In genomic region chr11:83057863-83058262, GRCm38 (mm10) we compare ENCODE assay signal across 9 mouse cellular contexts. TPM values are rescaled to one million over a fixed set of nuclear protein-coding genes. Genes with fewer than 3 reads are reported as not detected.
DNase-seq lines count a peak whose midpoint lies in the region; ATAC-seq and TF ChIP-seq lines count a peak whose summit lies in the region.
"Had no signal": no experiment of that assay in that cellular context is flagged by ENCODE, and none has a peak within 500 bp of the region (broad histone marks: within the 10 kb centered on the region; RNA-seq: fewer than 3 reads in every experiment).

No protein-coding gene starts in this region.

- H3K9ac ChIP-seq in forebrain, embryonic 11.5 days (ENCODE audit: low read length), result no peak overlapping the region
- no peak overlapping the region for H3K9ac ChIP-seq in forebrain, embryonic 15.5 days (replicated peaks)
- H3K9ac ChIP-seq in neural tube, embryonic 15.5 days (replicated peaks), result no peak overlapping the region
- H3K9ac ChIP-seq in heart, adult 2 months (ENCODE audit: low read depth, low read length), result no peak overlapping the region
- H3K9ac ChIP-seq in lung, postnatal 0 days (replicated peaks; ENCODE audit: low read depth), result no peak overlapping the region

- peak; percentile 74 for DNase-seq in forebrain, embryonic 11.5 days (ENCODE audit: low spot score)
- peak; percentile 56 for DNase-seq in neural tube, embryonic 10.5 days (ENCODE audit: extremely low spot score, low spot score)
- peak; percentile 12 to 16 for DNase-seq in cerebellum, adult 2 months
- peak; percentile 68 to 76 for DNase-seq in heart, adult 2 months
- DNase-seq in lung, postnatal 0 days (ENCODE audit: low spot score), result peak; percentile 71
- peak; percentile 57 to 77 for DNase-seq in spleen, adult 18-20 months

- TF ChIP-seq CTCF in cerebellum, adult 2 months (IDR thresholded peaks at IDR 0.05; ENCODE audit: borderline replicate concordance, insufficient read depth, low read depth, low read length), result peak; percentile 70
- TF ChIP-seq CTCF in heart, adult 2 months (IDR thresholded peaks at IDR 0.05), result peak; percentile 98
- peak; percentile 84 for TF ChIP-seq CTCF in lung, postnatal 0 days (IDR thresholded peaks at IDR 0.05)

- no peak overlapping the region for H3K4me3 ChIP-seq in forebrain, embryonic 11.5 days (ENCODE audit: low read depth, low read length)
- no peak overlapping the region for H3K4me3 ChIP-seq in forebrain, embryonic 15.5 days
- H3K4me3 ChIP-seq in neural tube, embryonic 15.5 days (replicated peaks), result no peak overlapping the region
- no peak overlapping the region for H3K4me3 ChIP-seq in cerebellum, adult 2 months (replicated peaks; ENCODE audit: insufficient read depth, low read depth, low read length)
- H3K4me3 ChIP-seq in heart, adult 2 months, result no peak overlapping the region
- no peak overlapping the region for H3K4me3 ChIP-seq in lung, postnatal 0 days (ENCODE audit: low read depth, low read length)
- H3K4me3 ChIP-seq: myocyte had no signal

- no peak overlapping the region for H3K4me2 ChIP-seq in forebrain, embryonic 11.5 days (ENCODE audit: low read depth, low read length, severe bottlenecking)
- no peak overlapping the region for H3K4me2 ChIP-seq in forebrain, embryonic 15.5 days (replicated peaks)
- H3K4me2 ChIP-seq in neural tube, embryonic 15.5 days, result no peak overlapping the region
- H3K4me2 ChIP-seq in lung, postnatal 0 days (replicated peaks; ENCODE audit: low read depth, low read length), result no peak overlapping the region

- no peaks in the 10 kb centered on the region for H3K4me1 ChIP-seq in forebrain, embryonic 11.5 days (replicated peaks; ENCODE audit: control insufficient read depth, insufficient read depth, low read length)
- H3K4me1 ChIP-seq in forebrain, embryonic 15.5 days, result no peaks in the 10 kb centered on the region
- no peaks in the 10 kb centered on the region for H3K4me1 ChIP-seq in neural tube, embryonic 15.5 days
- no peaks in the 10 kb centered on the region for H3K4me1 ChIP-seq in cerebellum, adult 2 months (ENCODE audit: control insufficient read depth, insufficient read depth, low read length)
- no peaks in the 10 kb centered on the region; the same call in 1 of the 2 replicates for H3K4me1 ChIP-seq in heart, adult 2 months (ENCODE audit: control insufficient read depth, insufficient read depth, low read length)
- no peaks in the 10 kb centered on the region for H3K4me1 ChIP-seq in lung, postnatal 0 days (ENCODE audit: insufficient read depth, low read depth, low read length)

- intact Hi-C loops in heart, adult 2 months (cut with DNase I), result loop anchor here (5.0 kb wide), 1 partner anchor 364 kb away; no protein-coding TSS in a partner anchor

- no peaks in the 10 kb centered on the region for H3K27me3 ChIP-seq in forebrain, embryonic 11.5 days (ENCODE audit: control insufficient read depth, insufficient read depth, low read length)
- no peaks in the 10 kb centered on the region for H3K27me3 ChIP-seq in forebrain, embryonic 15.5 days
- H3K27me3 ChIP-seq in neural tube, embryonic 15.5 days (replicated peaks), result no peaks in the 10 kb centered on the region
- no peaks in the 10 kb centered on the region for H3K27me3 ChIP-seq in cerebellum, adult 2 months (ENCODE audit: control insufficient read depth, insufficient read depth, low read length)
- H3K27me3 ChIP-seq in heart, adult 2 months (ENCODE audit: control insufficient read depth, insufficient read depth, low read length), result no peaks in the 10 kb centered on the region
- no peaks in the 10 kb centered on the region for H3K27me3 ChIP-seq in lung, postnatal 0 days (replicated peaks; ENCODE audit: insufficient read depth, low read length)

- TF ChIP-seq POLR2A in cerebellum, adult 2 months (IDR thresholded peaks at IDR 0.05; ENCODE audit: borderline replicate concordance, insufficient read depth, low read length), result no peak
- no peak for TF ChIP-seq POLR2A in heart, adult 2 months (IDR thresholded peaks at IDR 0.05; ENCODE audit: insufficient read depth, low read depth, low read length)

- ATAC-seq in forebrain, embryonic 11.5 days (replicated peaks; ENCODE audit: low FRiP score), result no peak; the same call in 1 of the 2 replicates
- ATAC-seq in forebrain, embryonic 15.5 days (replicated peaks), result no peak
- ATAC-seq in neural tube, embryonic 15.5 days (ENCODE audit: low FRiP score), result no peak
- no peak; the same call in 1 of the 2 replicates for ATAC-seq in lung, postnatal 0 days

- no peaks in the 10 kb centered on the region for H3K79me2 ChIP-seq in heart, adult 2 months (replicated peaks; ENCODE audit: control insufficient read depth, insufficient read depth, low read length)

- H3K9me3 ChIP-seq in forebrain, embryonic 11.5 days (ENCODE audit: control insufficient read depth, low read length), result no peaks in the 10 kb centered on the region
- H3K9me3 ChIP-seq in forebrain, embryonic 15.5 days, result no peaks in the 10 kb centered on the region
- H3K9me3 ChIP-seq in neural tube, embryonic 15.5 days (replicated peaks), result no peaks in the 10 kb centered on the region
- H3K9me3 ChIP-seq in lung, postnatal 0 days (ENCODE audit: low read length), result no peaks in the 10 kb centered on the region

- TF ChIP-seq EP300 in heart, adult 2 months (IDR thresholded peaks at IDR 0.05; ENCODE audit: insufficient read depth, low read depth, low read length), result peak; percentile 89
- TF ChIP-seq EP300 in lung, postnatal 0 days (IDR thresholded peaks at IDR 0.05), result no peak

- no peaks in the 10 kb centered on the region for H3K36me3 ChIP-seq in forebrain, embryonic 11.5 days (ENCODE audit: control insufficient read depth, insufficient read depth, low read length)
- H3K36me3 ChIP-seq in forebrain, embryonic 15.5 days, result no peaks in the 10 kb centered on the region
- no peaks in the 10 kb centered on the region for H3K36me3 ChIP-seq in neural tube, embryonic 15.5 days
- no peaks in the 10 kb centered on the region for H3K36me3 ChIP-seq in heart, adult 2 months (ENCODE audit: control insufficient read depth, insufficient read depth, low read length)
- H3K36me3 ChIP-seq in lung, postnatal 0 days (ENCODE audit: insufficient read depth, low read length), result no peaks in the 10 kb centered on the region

- H3K27ac ChIP-seq in forebrain, embryonic 11.5 days (ENCODE audit: low read depth, low read length), result no peak overlapping the region
- no peak overlapping the region for H3K27ac ChIP-seq in forebrain, embryonic 15.5 days (replicated peaks)
- H3K27ac ChIP-seq in neural tube, embryonic 15.5 days (replicated peaks), result no peak overlapping the region
- no peak overlapping the region for H3K27ac ChIP-seq in cerebellum, adult 2 months (ENCODE audit: insufficient read depth, low read length)
- H3K27ac ChIP-seq in heart, adult 2 months, result no peak overlapping the region
- no peak overlapping the region for H3K27ac ChIP-seq in lung, postnatal 0 days (ENCODE audit: low read length)

- 4% methylated on average over 5 of the region's 5 CpGs for WGBS in forebrain, embryonic 11.5 days
- 4% methylated on average over 5 of the region's 5 CpGs for WGBS in forebrain, embryonic 15.5 days
- WGBS in neural tube, embryonic 15.5 days, result 5% methylated on average over 5 of the region's 5 CpGs
- 3% methylated on average over 5 of the region's 5 CpGs for WGBS in cerebellum, adult 2 months
- 1% methylated on average over 5 of the region's 5 CpGs for WGBS in heart, adult 2 months
- WGBS in lung, postnatal 0 days, result 3% methylated on average over 5 of the region's 5 CpGs

RNA-seq across cellular contexts. Expression of gene Slfn2, which starts 7.0 kb away (rescaled TPM):
- polyA plus RNA-seq in forebrain, embryonic 11.5 days (2014; fragmentation: Nextera tagmentation; extraction: Ambion mirVana), result 0.89 and 1.6 TPM in 2 replicates
- polyA plus RNA-seq in forebrain, embryonic 15.5 days (2015; fragmentation: Nextera tagmentation; extraction: Ambion mirVana), result 0.83 TPM in 2 replicates
- 2.0 and 7.0 TPM in 2 replicates for polyA plus RNA-seq in neural tube, embryonic 15.5 days (2015; fragmentation: Nextera tagmentation; extraction: Ambion mirVana)
- 0.90 and 1.1 TPM in 2 replicates for polyA plus RNA-seq in cerebellum, adult 2 months (2012; rRNA removed)
- 1 to 10 TPM; 3.4 to 4.3 TPM for total RNA-seq in heart, adult 2 months (2021)
- polyA plus RNA-seq in heart, adult 2 months (2012; rRNA removed), result 3.8 and 4.8 TPM in 2 replicates
- 19.0 and 21.5 TPM in 2 replicates for polyA plus RNA-seq in lung, postnatal 0 days (2015; fragmentation: Nextera tagmentation; extraction: Ambion mirVana)

RNA-seq across cellular contexts. Expression of gene Slfn8, which starts 37.3 kb away (rescaled TPM):
- 0.15 and 0.16 TPM in 2 replicates for polyA plus RNA-seq in forebrain, embryonic 11.5 days (2014; fragmentation: Nextera tagmentation; extraction: Ambion mirVana)
- 0.14 and 0.18 TPM in 2 replicates for polyA plus RNA-seq in forebrain, embryonic 15.5 days (2015; fragmentation: Nextera tagmentation; extraction: Ambion mirVana)
- polyA plus RNA-seq in neural tube, embryonic 15.5 days (2015; fragmentation: Nextera tagmentation; extraction: Ambion mirVana), result 0.22 and 1.4 TPM in 2 replicates
- 0.28 and 0.29 TPM in 2 replicates for polyA plus RNA-seq in cerebellum, adult 2 months (2012; rRNA removed)
- under 1 TPM; 0.47 to 0.91 TPM for total RNA-seq in heart, adult 2 months (2021)
- polyA plus RNA-seq in heart, adult 2 months (2012; rRNA removed), result 0.51 and 0.82 TPM in 2 replicates
- 0.33 and 0.54 TPM in 2 replicates for polyA plus RNA-seq in lung, postnatal 0 days (2015; fragmentation: Nextera tagmentation; extraction: Ambion mirVana)
- polyA plus RNA-seq: myocyte had no signal

RNA-seq across cellular contexts. Expression of gene Slfn1, which starts 58.8 kb away (rescaled TPM):
- polyA plus RNA-seq in forebrain, embryonic 11.5 days (2014; fragmentation: Nextera tagmentation; extraction: Ambion mirVana), result not detected in 2 replicates
- 0.09 TPM in 1 of 2 replicates, not detected in the other for polyA plus RNA-seq in forebrain, embryonic 15.5 days (2015; fragmentation: Nextera tagmentation; extraction: Ambion mirVana)
- polyA plus RNA-seq in neural tube, embryonic 15.5 days (2015; fragmentation: Nextera tagmentation; extraction: Ambion mirVana), result 0.28 TPM in 1 of 2 replicates, not detected in the other
- 0.16 TPM in 1 of 2 replicates, not detected in the other for polyA plus RNA-seq in cerebellum, adult 2 months (2012; rRNA removed)
- total RNA-seq in heart, adult 2 months (2021), result under 1 TPM in 1 of 2 experiments, not detected in 1; 0.32 TPM
- polyA plus RNA-seq in heart, adult 2 months (2012; rRNA removed), result 0.50 and 0.84 TPM in 2 replicates
- 2.3 and 2.4 TPM in 2 replicates for polyA plus RNA-seq in lung, postnatal 0 days (2015; fragmentation: Nextera tagmentation; extraction: Ambion mirVana)
- polyA plus RNA-seq: myocyte had no signal

Comparison
In these comparisons a context has a peak if more than half of its experiments do, and no peak if none do; other contexts are left out.
1. DNase-seq: peak in every context shown above with its lines; median percentile 74 in forebrain, embryonic 11.5 days; 72 in heart, adult 2 months; 71 in lung, postnatal 0 days; 67 in spleen, adult 18-20 months; 56 in neural tube, embryonic 10.5 days; 14 in cerebellum, adult 2 months.